Mouse (Mus musculus): ENCODE data around the gene Asf1a.
"Not testable (repeated sequence)": the region's sequence is repeated elsewhere in the genome, so short reads cannot be mapped to it uniquely, and the experiment has no call there.

Asf1a gene

DNA sequence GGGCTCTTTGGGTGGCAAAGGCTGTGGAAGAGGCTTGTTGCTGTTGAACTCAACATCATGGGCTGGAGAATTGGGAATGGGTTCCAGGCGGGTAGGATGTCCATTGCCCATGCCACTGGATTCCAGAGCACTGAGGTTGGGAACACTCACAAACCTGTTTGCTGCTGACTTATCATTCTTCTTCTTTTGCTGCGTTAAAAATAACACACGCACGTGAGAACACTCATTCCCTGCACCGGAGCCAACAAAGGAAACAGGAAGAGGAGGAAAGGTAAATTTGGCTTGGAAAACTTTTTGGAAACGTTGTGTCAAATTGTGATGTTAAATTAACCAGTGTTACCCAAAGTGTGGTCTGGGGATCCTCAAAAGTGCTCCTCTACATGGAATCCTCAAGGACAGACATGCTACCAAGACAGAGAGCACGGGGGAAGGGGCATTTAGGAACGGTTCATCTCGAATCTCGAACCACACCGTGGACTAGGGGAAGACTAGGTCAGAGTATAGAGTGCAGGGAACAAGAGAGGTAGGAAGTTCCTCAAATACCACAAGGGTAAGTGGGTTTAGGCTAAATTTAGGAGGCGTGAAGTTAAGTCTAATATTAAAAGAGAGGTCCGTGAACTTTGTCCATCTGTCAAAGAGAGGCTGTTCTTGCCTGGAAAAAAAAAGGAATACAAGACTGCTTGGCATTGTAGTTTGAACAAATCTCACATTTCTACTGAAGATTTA, 38.9 kb downstream of the Asf1a start:
- intact Hi-C loops (cut with DNase I) = no loop called here

DNA sequence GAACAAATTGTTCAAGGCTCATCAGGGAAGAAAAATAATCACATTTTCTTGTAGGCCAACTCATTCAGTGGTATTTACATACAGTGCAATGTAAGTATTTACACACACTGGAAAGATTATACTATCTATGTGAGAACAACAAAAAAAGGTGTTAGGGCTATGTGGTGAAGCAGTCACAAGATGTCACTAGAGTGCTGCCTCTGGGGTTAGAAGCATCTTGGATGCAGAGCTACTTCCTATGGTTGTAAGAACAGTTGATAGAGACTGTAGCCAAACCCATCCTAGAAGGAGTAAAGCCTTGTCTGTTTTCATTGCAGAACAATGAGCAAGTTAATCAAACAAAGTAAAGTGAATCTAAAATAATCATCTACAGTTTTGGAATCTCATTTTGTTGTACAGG, 45.0 kb downstream of the Asf1a start:
- intact Hi-C loops (cut with DNase I) = loop anchor here (2.0 kb wide), 1 partner anchor 155 kb away; no protein-coding TSS in a partner anchor

DNA sequence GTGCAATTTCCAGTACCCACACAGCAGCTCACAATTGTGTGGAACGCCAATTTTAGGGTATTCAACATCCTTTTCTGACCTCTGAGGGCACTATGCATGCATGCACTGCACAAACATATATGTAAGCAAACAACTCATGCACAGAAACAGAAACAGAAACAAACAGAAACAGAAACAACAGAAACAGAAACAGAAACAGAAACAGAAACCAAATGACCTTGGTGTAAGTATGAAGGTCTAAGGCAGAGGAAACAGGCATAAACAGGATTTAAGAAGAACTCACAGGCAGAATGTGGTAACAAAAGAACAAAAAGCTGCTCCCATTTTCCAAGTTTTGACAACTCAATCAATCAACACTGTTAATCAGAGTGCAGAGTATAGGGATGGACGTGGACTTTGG, 54.1 kb downstream of the Asf1a start:
- intact Hi-C loops (cut with DNase I) = no loop called here

DNA sequence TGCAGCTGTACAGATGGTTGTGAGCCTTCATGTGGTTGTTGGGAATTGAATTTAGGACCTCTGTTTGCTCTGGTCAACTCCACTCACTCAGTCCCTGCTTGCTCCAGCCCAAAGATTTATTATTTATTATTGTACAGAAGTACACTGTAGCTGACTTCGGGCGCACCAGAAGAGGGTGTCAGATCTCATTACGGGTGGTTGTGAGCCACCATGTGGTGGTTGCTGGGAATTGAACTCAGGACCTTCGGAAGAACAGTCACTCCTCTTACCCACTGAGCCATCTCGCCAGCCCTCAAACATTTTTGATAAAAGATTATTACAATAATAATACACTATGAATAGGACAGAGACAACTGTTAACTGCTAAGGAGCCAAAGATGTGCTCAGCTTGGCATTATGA, 57.7 kb downstream of the Asf1a start:
- intact Hi-C loops (cut with DNase I) = not testable (repeated sequence)

Measured in adrenal gland (tissue).